Mouse (Mus musculus) liver, embryonic 14.5 days (tissue): ENCODE measurements around the gene Fxyd1. TPM values are rescaled to one million over a fixed set of nuclear protein-coding genes. Genes with fewer than 3 reads are reported as not detected.

Experiments
- ATAC-seq: fragments of 200-750 bp; cut with Nextera tagmentation; 2 replicates; pipeline ENCODE4 v1.8.0; 2017; ENCODE audit warnings: moderate number of reproducible peaks, mild to moderate bottlenecking, moderate library complexity; ENCODE audit not compliant: insufficient read depth
- DNase-seq, 3 experiments: peaks; one replicate each; pipeline ENCODE4 v3.0.0-alpha.2; 2012 to 2013; ENCODE audit warnings: low read depth in 3 of 3, low spot score in 3 of 3
- H3K27ac ChIP-seq: fragments of 300-500 bp; sonication (generic); 2 replicates; pipeline ENCODE4 v1.5.1; 2014; ENCODE audit warnings: moderate library complexity, mild to moderate bottlenecking, control low read depth, inconsistent platforms
- H3K27me3 ChIP-seq: fragments of 300-500 bp; sonication (generic); 2 replicates; pipeline ENCODE4 v1.6.1; 2014; ENCODE audit warnings: mild to moderate bottlenecking, low read length, moderate library complexity; ENCODE audit not compliant: control insufficient read depth, insufficient read depth
- H3K36me3 ChIP-seq: fragments of 300-500 bp; sonication (generic); replicated peaks from 2 replicates; pipeline ENCODE4 v1.6.1; 2014; ENCODE audit warnings: low read depth; ENCODE audit not compliant: control insufficient read depth, insufficient read depth
- H3K4me1 ChIP-seq, 2 experiments: fragments of 200-500 bp in 1 of 2; fragments of 300-500 bp in 1 of 2; sonication (generic) in 1 of 2; replicated peaks; 2 replicates each; pipeline ENCODE4 v1.6.1; 2012 to 2014; ENCODE audit warnings: antibody characterized with exemption in 1 of 2, inconsistent platforms in 1 of 2, low read length in 1 of 2; ENCODE audit not compliant: control insufficient read depth in 2 of 2, insufficient read depth in 2 of 2
- H3K4me2 ChIP-seq: fragments of 300-500 bp; sonication (generic); 2 replicates; pipeline ENCODE4 v1.6.1; 2014; ENCODE audit warnings: low read depth, mild to moderate bottlenecking, control low read depth, moderate library complexity
- H3K4me3 ChIP-seq, 2 experiments: fragments of 200-500 bp in 1 of 2; fragments of 300-500 bp in 1 of 2; sonication (generic) in 1 of 2; 2 replicates each; pipeline ENCODE4 v1.5.1; 2012 to 2014; ENCODE audit warnings: low read depth in 2 of 2, low read length in 2 of 2, mild to moderate bottlenecking in 2 of 2, control low read depth in 1 of 2, inconsistent platforms in 1 of 2, moderate library complexity in 1 of 2; ENCODE audit not compliant: insufficient read depth in 1 of 2
- H3K9ac ChIP-seq: fragments of 300-500 bp; sonication (generic); replicated peaks from 2 replicates; pipeline ENCODE4 v1.6.1; 2014; ENCODE audit warnings: mild to moderate bottlenecking, control low read depth, moderate library complexity
- H3K9me3 ChIP-seq: fragments of 300-500 bp; sonication (generic); 2 replicates; pipeline ENCODE4 v1.6.1; 2016; ENCODE audit warnings: low read length, mixed read lengths; ENCODE audit not compliant: control insufficient read depth
- CTCF ChIP-seq: IDR thresholded peaks from 2 replicates; pipeline ENCODE4 v1.5.1; 2016; ENCODE audit warnings: antibody characterized with exemption, low read depth, control low read depth
- EP300 ChIP-seq: IDR thresholded peaks from 2 replicates; pipeline ENCODE4 v1.6.1; 2016; ENCODE audit warnings: antibody characterized with exemption, low read depth
- whole genome bisulfite sequencing: fragments of 180-500 bp; shearing (Covaris S2); extraction: QIAGEN DNeasy Blood & Tissue Kit; methylation state at CpG from one replicate; pipeline ENCODE4 v1.1.7; 2014; ENCODE audit not compliant: insufficient replicate concordance; 5-methylcytosine and 5-hydroxymethylcytosine counted together
- polyA plus RNA-seq, 2 experiments: library from polyadenylated mRNA; depleted of rRNA in 1 of 2; stranded (reverse) in 1 of 2; unstranded in 1 of 2; fragments of >200 nt; fragmentation: Nextera tagmentation in 1 of 2; extraction: Ambion mirVana in 1 of 2; gene quantifications; 2 replicates each; pipeline versions ENCODE4 v1.2.1 to v1.2.3; 2012 to 2014

The Fxyd1 gene
- polyA plus RNA-seq, 2 experiments, result 33.0 to 61.9 TPM

DNA sequence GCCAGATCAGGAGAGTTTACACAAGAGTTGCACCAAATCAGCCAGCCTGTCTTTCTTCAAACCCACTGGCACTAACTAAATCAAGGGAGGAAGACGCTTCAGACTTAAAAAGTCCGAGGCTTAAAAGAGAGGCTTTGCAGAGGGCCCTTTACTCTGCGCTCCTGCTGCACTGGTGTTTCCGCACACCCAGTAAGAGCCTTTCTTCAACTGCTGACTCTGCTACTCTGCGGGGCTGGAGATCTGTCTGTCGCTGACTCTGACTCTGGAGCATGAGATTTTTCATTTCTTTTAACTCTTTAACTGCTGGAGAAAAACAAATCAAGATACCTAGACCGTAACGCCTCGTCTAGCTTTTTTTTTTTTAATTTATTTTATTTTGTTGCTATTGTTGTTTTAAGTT lies 27.1 kb upstream of the Fxyd1 start:
- 56% methylated on average over 9 of the region's 9 CpGs for WGBS
- no peak for ATAC-seq
- TF ChIP-seq CTCF (no peak), EP300 (no peak)
- DNase-seq, result no peak
- no peaks in the 10 kb centered on the region for H3K9me3 ChIP-seq
- H3K4me1 ChIP-seq, result peaks cover 0 to 7% of the 10 kb centered on the region in 2 experiments; a peak in 1 of 4 replicates
- H3K4me3 ChIP-seq, result no peak overlapping the region
- no peak overlapping the region for H3K27ac ChIP-seq
- no peak overlapping the region for H3K9ac ChIP-seq
- H3K27me3 ChIP-seq, result no peaks in the 10 kb centered on the region
- H3K36me3 ChIP-seq, result no peaks in the 10 kb centered on the region
- H3K4me2 ChIP-seq, result no peak overlapping the region

DNA sequence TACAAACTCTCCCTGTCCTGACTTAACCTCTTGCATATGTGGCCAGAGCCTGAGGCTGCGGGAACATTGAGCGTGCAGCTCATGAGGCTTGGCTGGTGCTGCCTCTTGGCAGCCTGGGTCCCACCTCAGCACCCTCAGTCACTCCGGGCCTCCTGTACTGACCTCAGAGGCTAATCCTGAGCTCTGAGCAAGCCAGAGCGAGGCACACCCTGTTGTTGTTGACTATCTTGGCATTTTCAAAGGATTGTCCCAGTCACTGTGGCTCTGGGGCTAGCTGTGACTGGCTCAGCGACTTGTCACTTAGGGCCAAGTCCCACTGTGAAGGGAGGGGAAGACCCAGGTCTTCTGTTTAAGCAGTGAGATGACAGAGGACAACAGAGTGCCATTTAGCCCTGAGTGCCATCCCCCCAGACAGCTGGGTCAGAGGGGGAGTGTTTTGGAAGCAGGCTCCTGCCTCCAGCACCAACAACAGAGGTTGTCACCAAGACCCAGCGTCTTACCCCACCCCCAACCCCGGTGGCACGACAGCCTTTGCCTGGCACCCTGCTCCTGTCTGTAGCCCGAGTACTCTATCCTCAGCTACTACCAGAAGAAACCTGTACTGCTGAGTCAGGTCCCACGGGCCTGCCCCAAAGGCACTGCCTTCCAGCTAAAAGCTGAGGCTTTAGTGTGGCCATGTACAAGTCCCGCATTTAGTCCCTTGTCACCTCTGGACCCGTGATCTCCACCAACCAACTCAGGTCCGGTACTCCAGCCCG lies 26.0 kb upstream of the Fxyd1 start:
- H3K36me3 ChIP-seq, result no peaks in the 10 kb centered on the region
- no peaks in the 10 kb centered on the region for H3K27me3 ChIP-seq
- DNase-seq (no peak), ATAC-seq (no peak)
- H3K9ac ChIP-seq, result no peak overlapping the region
- no peaks in the 10 kb centered on the region for H3K9me3 ChIP-seq
- H3K4me2 ChIP-seq, result no peak overlapping the region
- H3K4me3 ChIP-seq, result no peak overlapping the region
- 57% methylated on average over 14 of the region's 14 CpGs for WGBS
- TF ChIP-seq EP300 (no peak), CTCF (no peak)
- peaks cover 0 to 7% of the 10 kb centered on the region in 2 experiments; a peak in 1 of 4 replicates for H3K4me1 ChIP-seq
- no peak overlapping the region for H3K27ac ChIP-seq

DNA sequence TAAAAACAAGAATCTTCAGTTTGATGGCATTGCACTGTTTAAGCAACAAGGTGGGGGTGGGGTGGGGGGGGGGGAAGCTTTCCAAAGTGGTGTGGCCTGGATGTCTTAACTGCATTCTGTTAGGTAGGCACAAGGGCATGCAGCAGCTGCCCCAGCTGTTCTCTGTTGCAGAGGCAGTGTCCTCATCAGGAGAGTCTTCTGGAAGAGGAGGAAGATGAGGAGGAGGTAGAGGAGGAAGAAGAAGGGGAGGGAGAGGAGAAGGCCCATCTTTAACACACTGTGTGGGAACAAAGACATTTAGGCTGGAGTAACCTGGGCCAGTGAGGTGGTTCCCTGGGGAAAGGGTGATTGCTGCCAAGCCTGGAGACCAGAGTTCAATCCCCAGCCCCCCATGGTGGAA lies 25.1 kb upstream of the Fxyd1 start:
- TF ChIP-seq EP300 (no peak), CTCF (no peak)
- no peak overlapping the region for H3K27ac ChIP-seq
- no peaks in the 10 kb centered on the region for H3K36me3 ChIP-seq
- H3K27me3 ChIP-seq, result no peaks in the 10 kb centered on the region
- no peak overlapping the region for H3K9ac ChIP-seq
- DNase-seq, result no peak
- no peak for ATAC-seq
- no peak overlapping the region for H3K4me3 ChIP-seq
- H3K4me2 ChIP-seq, result no peak overlapping the region
- H3K9me3 ChIP-seq, result no peaks in the 10 kb centered on the region
- H3K4me1 ChIP-seq, result peaks cover 0 to 7% of the 10 kb centered on the region in 2 experiments; a peak in 1 of 4 replicates

DNA sequence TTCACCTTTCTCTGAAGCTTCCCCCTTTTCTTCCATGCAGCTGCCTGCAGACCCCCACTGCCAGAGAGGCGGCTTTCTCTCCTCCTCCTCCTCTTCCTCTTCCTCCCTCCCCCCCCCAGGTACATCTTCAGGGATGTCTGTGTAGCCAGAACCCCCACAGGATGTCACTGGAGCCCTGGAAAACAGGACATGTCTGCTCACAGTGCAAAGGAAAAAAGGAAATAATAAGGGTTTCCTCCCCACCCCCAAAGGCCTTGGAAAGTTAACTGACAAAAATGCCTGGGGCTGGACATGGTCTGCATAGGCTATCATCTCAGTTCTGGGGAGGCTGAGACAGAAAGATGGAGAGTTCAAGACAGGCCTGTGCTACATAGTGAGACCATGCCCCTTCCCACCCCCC lies 24.1 kb upstream of the Fxyd1 start:
- H3K9me3 ChIP-seq, result no peaks in the 10 kb centered on the region
- no peak overlapping the region for H3K4me3 ChIP-seq
- no peaks in the 10 kb centered on the region for H3K27me3 ChIP-seq
- no peak overlapping the region for H3K4me2 ChIP-seq
- ATAC-seq, result no peak
- no peak overlapping the region for H3K27ac ChIP-seq
- no peak for DNase-seq
- peaks cover 0 to 7% of the 10 kb centered on the region in 2 experiments; a peak in 1 of 4 replicates for H3K4me1 ChIP-seq
- TF ChIP-seq EP300 (no peak), CTCF (no peak)
- WGBS, result 41% methylated on average over 1 of the region's 1 CpGs
- H3K36me3 ChIP-seq, result no peaks in the 10 kb centered on the region
- no peak overlapping the region for H3K9ac ChIP-seq

DNA sequence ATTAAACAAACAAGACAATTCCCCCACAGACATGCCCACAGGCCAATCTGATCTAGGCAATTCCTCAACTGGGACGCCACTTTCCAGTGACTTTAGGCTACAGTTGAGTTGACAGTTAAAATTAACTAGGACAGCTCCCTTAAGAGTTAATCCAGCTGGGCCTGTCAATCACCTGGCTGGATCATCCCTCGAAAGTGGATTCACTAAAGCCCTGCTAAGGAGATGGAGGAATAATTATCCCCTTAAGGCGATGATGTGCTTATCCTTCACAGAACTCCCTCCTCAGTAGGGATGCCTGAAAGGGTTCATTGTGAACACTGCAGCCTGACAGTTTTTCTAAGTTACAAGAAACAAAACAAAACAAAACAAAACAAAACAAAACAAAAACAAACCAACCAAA lies 23.6 kb upstream of the Fxyd1 start:
- DNase-seq, result no peak
- Histone ChIP-seq H3K27ac (no peak overlapping the region), H3K4me3 (no peak overlapping the region), H3K9me3 (no peaks in the 10 kb centered on the region), H3K4me1 (peaks cover 0 to 7% of the 10 kb centered on the region in 2 experiments; a peak in 1 of 4 replicates), H3K36me3 (no peaks in the 10 kb centered on the region), H3K4me2 (no peak overlapping the region), H3K27me3 (no peaks in the 10 kb centered on the region), H3K9ac (no peak overlapping the region)
- ATAC-seq, result no peak
- no peak for TF ChIP-seq EP300
- TF ChIP-seq CTCF, result no peak
- 49% methylated on average over 3 of the region's 3 CpGs for WGBS
